Mouse (Mus musculus): Measurements from ENCODE around the gene Foxc2. TPM values are rescaled to one million over a fixed set of nuclear protein-coding genes. Genes with fewer than 3 reads are reported as not detected.
"Not testable (repeated sequence)": the region's sequence is repeated elsewhere in the genome, so short reads cannot be mapped to it uniquely, and the experiment has no call there.

The Foxc2 gene
- total and polyA plus RNA-seq, 2 experiments from 2014 or later = 2.6 to 10.9 TPM

DNA sequence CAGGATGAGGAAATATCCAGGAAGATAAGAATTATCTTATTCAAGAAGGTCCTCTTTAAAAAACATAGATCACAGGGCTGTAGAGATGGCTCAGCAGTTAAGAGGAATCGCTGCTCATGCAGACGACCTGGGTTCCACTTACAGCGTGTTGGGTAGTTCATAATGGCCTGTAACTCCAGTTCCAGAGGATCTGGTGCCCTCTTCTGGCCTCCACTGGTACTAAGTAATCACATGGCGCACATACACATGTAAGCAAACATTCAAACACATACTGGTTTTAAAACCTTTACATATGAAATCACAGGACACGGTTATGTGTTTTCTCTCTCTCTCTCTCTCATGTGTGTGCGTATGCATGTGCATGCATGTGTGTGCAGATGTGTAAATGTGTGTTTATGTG, 20.9 kb downstream of the Foxc2 start:
- peaks cover 6% of the 10 kb centered on the region for H3K27me3 ChIP-seq (ENCODE audit: insufficient read depth, low read length)
- 93% methylated on average over 6 of the region's 6 CpGs for WGBS
- H3K9me3 ChIP-seq (ENCODE audit: low read length) = no peaks in the 10 kb centered on the region
- no peak overlapping the region for H3K4me3 ChIP-seq (ENCODE audit: low read depth, low read length)
- DNase-seq (ENCODE audit: low spot score) (no peak), ATAC-seq (ENCODE audit: low FRiP score) (no peak)
- TF ChIP-seq CTCF (IDR thresholded peaks at IDR 0.05) = no peak
- H3K4me1 ChIP-seq (ENCODE audit: insufficient read depth, low read length) = no peaks in the 10 kb centered on the region
- H3K9ac ChIP-seq (replicated peaks; ENCODE audit: low read length, poor library complexity, severe bottlenecking) = no peak overlapping the region
- no peak overlapping the region for H3K4me2 ChIP-seq (ENCODE audit: low read depth, low read length, poor library complexity, severe bottlenecking)
- H3K36me3 ChIP-seq (ENCODE audit: insufficient read depth, low read length) = no peaks in the 10 kb centered on the region
- no peak overlapping the region for H3K27ac ChIP-seq (ENCODE audit: low read depth, low read length)

DNA sequence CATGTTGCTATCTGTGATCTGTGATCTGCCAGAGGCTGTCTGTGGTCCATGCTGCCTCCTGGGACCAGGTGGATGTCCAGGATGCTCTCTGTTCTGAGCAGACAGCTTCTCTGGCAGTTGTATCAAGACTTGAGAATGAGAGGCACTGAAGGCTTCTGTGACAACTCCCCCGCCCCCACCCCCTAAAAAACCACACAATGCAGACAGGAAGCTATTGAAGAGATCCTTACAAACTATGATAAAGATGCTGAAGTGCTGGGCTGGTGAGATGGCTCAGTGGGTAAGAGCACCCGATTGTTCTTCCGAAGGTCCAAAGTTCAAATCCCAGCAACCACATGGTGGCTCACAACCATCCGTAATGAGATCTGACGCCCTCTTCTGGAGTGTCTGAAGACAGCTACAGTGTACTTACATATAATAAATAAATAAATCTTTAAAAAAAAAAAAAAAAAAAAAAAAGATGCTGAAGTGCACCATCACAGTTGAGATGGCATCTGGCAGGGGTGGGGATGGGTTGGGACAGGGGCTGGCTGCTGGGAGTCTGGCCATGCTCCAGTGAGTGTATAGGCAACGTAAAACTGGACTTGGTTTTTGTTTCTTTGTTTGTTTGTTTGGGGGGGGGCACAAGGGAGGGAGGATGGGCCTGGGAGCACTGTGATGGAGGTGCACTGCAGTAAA, 29.6 kb downstream of the Foxc2 start:
- H3K27me3 ChIP-seq (ENCODE audit: insufficient read depth, low read length) = peaks cover 12% of the 10 kb centered on the region; the same call in 1 of the 2 replicates
- not testable (repeated sequence) for DNase-seq (ENCODE audit: low spot score); H3K4me2 ChIP-seq (ENCODE audit: low read depth, low read length, poor library complexity, severe bottlenecking); H3K9me3 ChIP-seq (ENCODE audit: low read length); H3K27ac ChIP-seq (ENCODE audit: low read depth, low read length); H3K36me3 ChIP-seq (ENCODE audit: insufficient read depth, low read length); H3K9ac ChIP-seq (replicated peaks; ENCODE audit: low read length, poor library complexity, severe bottlenecking); ATAC-seq (ENCODE audit: low FRiP score); H3K4me1 ChIP-seq (ENCODE audit: insufficient read depth, low read length); H3K4me3 ChIP-seq (ENCODE audit: low read depth, low read length)
- 81% methylated on average over 4 of the region's 6 CpGs for WGBS

DNA sequence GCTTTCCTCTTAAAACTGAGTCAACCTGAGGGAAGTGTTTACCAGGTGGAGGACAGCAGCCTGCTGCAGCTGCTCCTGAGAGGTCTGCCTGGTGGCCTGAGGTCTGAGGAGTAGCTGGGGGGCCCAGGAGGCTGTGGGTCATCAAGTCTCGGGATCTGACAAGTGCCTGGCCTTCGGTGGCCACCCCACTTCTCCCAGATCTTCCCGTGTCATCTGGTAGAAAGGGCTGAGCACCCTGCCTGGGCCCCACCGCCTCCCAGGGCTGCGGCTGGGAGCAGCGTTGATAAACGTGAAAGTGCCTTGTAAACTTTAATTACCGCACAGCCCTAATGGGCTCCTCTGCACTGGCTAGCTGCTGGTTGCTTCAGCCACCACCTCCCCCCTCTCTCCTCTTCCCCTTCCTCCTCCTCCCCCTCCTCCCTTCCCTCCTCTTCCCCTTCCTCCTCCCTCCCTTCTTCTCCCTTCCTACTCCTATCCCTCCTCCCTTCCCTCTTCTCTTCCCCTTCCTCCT, 32.7 kb downstream of the Foxc2 start:
- 64% methylated on average over 8 of the region's 8 CpGs for WGBS
- no peak for TF ChIP-seq CTCF (IDR thresholded peaks at IDR 0.05)
- H3K4me2 ChIP-seq (ENCODE audit: low read depth, low read length, poor library complexity, severe bottlenecking) = no peak overlapping the region
- no peak for ATAC-seq (ENCODE audit: low FRiP score)
- H3K36me3 ChIP-seq (ENCODE audit: insufficient read depth, low read length) = no peaks in the 10 kb centered on the region
- H3K4me3 ChIP-seq (ENCODE audit: low read depth, low read length) = no peak overlapping the region
- H3K9me3 ChIP-seq (ENCODE audit: low read length) = no peaks in the 10 kb centered on the region
- H3K27ac ChIP-seq (ENCODE audit: low read depth, low read length) = no peak overlapping the region
- H3K27me3 ChIP-seq (ENCODE audit: insufficient read depth, low read length) = 0 out of 2 replicates have a peak, but pooled peaks cover 5% of the 10 kb centered on the region
- H3K9ac ChIP-seq (replicated peaks; ENCODE audit: low read length, poor library complexity, severe bottlenecking) = no peak overlapping the region
- H3K4me1 ChIP-seq (ENCODE audit: insufficient read depth, low read length) = no peaks in the 10 kb centered on the region
- DNase-seq (ENCODE audit: low spot score) = no peak

DNA sequence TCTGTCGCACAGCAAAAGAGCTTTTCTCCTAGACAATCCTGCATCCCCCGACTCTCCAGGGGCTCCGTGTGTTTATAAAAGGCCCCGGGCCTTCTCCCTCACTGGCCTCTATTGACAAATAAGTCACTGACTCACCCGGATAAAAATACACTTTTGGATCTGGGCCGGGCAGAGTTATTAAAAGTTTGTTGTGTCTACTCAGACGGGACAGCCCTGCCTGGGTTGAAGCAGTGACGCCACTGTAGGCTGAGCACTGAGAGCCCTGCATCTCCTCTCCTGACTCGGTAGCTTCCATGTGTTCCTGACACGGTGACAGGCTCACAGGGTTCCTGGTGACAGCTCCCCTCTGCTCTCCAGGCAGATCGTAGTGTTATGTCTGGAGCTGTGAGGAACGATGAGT, 36.4 kb downstream of the Foxc2 start:
- TF ChIP-seq CTCF (IDR thresholded peaks at IDR 0.05) = no peak
- no peak for DNase-seq (ENCODE audit: low spot score)
- Histone ChIP-seq H3K9me3 (ENCODE audit: low read length) (no peaks in the 10 kb centered on the region), H3K27me3 (ENCODE audit: insufficient read depth, low read length) (0 out of 2 replicates have a peak, but pooled peaks cover 5% of the 10 kb centered on the region), H3K4me1 (ENCODE audit: insufficient read depth, low read length) (no peaks in the 10 kb centered on the region), H3K4me2 (ENCODE audit: low read depth, low read length, poor library complexity, severe bottlenecking) (no peak overlapping the region), H3K4me3 (ENCODE audit: low read depth, low read length) (no peak overlapping the region), H3K36me3 (ENCODE audit: insufficient read depth, low read length) (no peaks in the 10 kb centered on the region), H3K9ac (replicated peaks; ENCODE audit: low read length, poor library complexity, severe bottlenecking) (no peak overlapping the region), H3K27ac (ENCODE audit: low read depth, low read length) (no peak overlapping the region)
- ATAC-seq (ENCODE audit: low FRiP score) = no peak
- WGBS = 70% methylated on average over 12 of the region's 12 CpGs

DNA sequence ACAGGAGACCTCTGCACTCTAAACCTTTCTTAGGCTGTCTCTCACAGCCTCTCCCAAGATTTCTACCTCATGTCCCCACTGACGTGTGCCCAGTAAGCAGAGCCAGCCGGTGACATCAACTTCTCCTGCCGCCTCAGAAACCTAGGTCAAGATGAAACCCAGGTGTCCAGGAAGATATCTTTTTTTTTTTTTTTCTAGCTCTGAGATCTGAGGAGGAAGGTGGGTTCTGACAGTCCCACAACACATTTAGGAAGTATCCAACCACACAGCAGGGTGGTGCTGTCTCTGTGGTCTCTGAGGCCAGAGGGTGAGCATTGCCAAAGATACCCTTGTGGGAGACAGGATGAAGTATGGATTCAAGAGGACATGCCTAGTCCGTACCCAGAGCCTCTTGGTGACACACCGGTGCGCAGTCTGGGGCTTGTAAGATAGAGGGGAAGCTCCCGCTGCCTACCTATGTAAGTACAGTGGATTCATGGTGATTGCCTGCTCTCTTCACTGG, 41.1 kb downstream of the Foxc2 start:
- no peak overlapping the region for H3K4me3 ChIP-seq (ENCODE audit: low read depth, low read length)
- H3K9ac ChIP-seq (replicated peaks; ENCODE audit: low read length, poor library complexity, severe bottlenecking) = no peak overlapping the region
- no peak for DNase-seq (ENCODE audit: low spot score)
- H3K27ac ChIP-seq (ENCODE audit: low read depth, low read length) = no peak overlapping the region
- TF ChIP-seq CTCF (IDR thresholded peaks at IDR 0.05) = no peak
- H3K36me3 ChIP-seq (ENCODE audit: insufficient read depth, low read length) = no peaks in the 10 kb centered on the region
- no peaks in the 10 kb centered on the region for H3K27me3 ChIP-seq (ENCODE audit: insufficient read depth, low read length)
- no peak overlapping the region for H3K4me2 ChIP-seq (ENCODE audit: low read depth, low read length, poor library complexity, severe bottlenecking)
- H3K4me1 ChIP-seq (ENCODE audit: insufficient read depth, low read length) = no peaks in the 10 kb centered on the region
- ATAC-seq (ENCODE audit: low FRiP score) = no peak
- 94% methylated on average over 7 of the region's 7 CpGs for WGBS
- H3K9me3 ChIP-seq (ENCODE audit: low read length) = no peaks in the 10 kb centered on the region

DNA sequence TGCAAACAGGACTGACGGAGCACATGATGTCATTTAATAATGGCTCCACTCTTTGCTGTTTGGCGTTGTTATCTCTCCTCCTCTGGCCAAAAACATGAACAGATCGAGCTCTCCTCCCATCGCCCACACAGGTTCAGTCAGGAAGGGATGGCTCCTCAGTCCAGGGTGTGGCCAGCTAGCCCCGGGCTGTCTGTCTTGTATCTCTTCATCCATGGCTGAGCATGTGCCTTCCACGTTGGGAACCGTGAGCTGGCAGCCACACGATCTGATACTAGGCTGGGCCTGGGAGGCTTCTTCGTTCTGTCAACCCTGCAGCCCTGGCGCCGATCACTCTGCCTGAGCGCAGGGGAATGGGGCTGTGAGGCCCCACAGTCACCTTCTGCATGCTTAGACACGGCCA, 42.8 kb downstream of the Foxc2 start:
- H3K4me3 ChIP-seq (ENCODE audit: low read depth, low read length) = no peak overlapping the region
- no peak overlapping the region for H3K4me2 ChIP-seq (ENCODE audit: low read depth, low read length, poor library complexity, severe bottlenecking)
- no peak overlapping the region for H3K27ac ChIP-seq (ENCODE audit: low read depth, low read length)
- ATAC-seq (ENCODE audit: low FRiP score) (no peak), DNase-seq (ENCODE audit: low spot score) (no peak)
- H3K36me3 ChIP-seq (ENCODE audit: insufficient read depth, low read length) = no peaks in the 10 kb centered on the region
- H3K4me1 ChIP-seq (ENCODE audit: insufficient read depth, low read length) = no peaks in the 10 kb centered on the region
- no peak for TF ChIP-seq CTCF (IDR thresholded peaks at IDR 0.05)
- WGBS = 81% methylated on average over 13 of the region's 13 CpGs
- H3K27me3 ChIP-seq (ENCODE audit: insufficient read depth, low read length) = no peaks in the 10 kb centered on the region
- no peaks in the 10 kb centered on the region for H3K9me3 ChIP-seq (ENCODE audit: low read length)
- no peak overlapping the region for H3K9ac ChIP-seq (replicated peaks; ENCODE audit: low read length, poor library complexity, severe bottlenecking)
